Mouse (Mus musculus): ENCODE results near the gene Naglu. TPM values are rescaled to one million over a fixed set of nuclear protein-coding genes. Genes with fewer than 3 reads are reported as not detected.
A peak's percentile ranks its signal among the peaks of the same experiment; 100 is the strongest.

The Naglu gene
- polyA plus RNA-seq, 1 experiment from 2014 or later: 6.9 TPM

GRCm38 (mm10) chr11:101087682-101088055, 17.9 kb downstream of the Naglu start:
- Histone ChIP-seq H3K4me3 (ENCODE audit: low read depth, low read length) (peak overlapping the region; percentile 83), H3K27ac (ENCODE audit: low read depth, low read length) (no peak overlapping the region; the same call in 1 of the 2 replicates), H3K36me3 (ENCODE audit: control insufficient read depth, insufficient read depth, low read length) (peaks cover 14% of the 10 kb centered on the region), H3K4me1 (replicated peaks; ENCODE audit: control insufficient read depth, insufficient read depth, low read length) (peaks cover 21% of the 10 kb centered on the region), H3K9me3 (ENCODE audit: control insufficient read depth, low read length) (no peaks in the 10 kb centered on the region), H3K4me2 (ENCODE audit: low read depth, low read length, severe bottlenecking) (peak overlapping the region; percentile 93), H3K9ac (ENCODE audit: low read length) (peak overlapping the region; percentile 74), H3K27me3 (ENCODE audit: control insufficient read depth, insufficient read depth, low read length) (no peaks in the 10 kb centered on the region)
- WGBS: 8% methylated on average over 8 of the region's 8 CpGs
- DNase-seq (ENCODE audit: low spot score): no peak
- ATAC-seq (replicated peaks; ENCODE audit: low FRiP score): no peak

GRCm38 (mm10) chr11:101089931-101090330, 20.1 kb downstream of the Naglu start:
- peaks cover 16% of the 10 kb centered on the region for H3K4me1 ChIP-seq (replicated peaks; ENCODE audit: control insufficient read depth, insufficient read depth, low read length)
- WGBS: 78% methylated on average over 1 of the region's 1 CpGs
- DNase-seq (ENCODE audit: low spot score): no peak
- H3K36me3 ChIP-seq (ENCODE audit: control insufficient read depth, insufficient read depth, low read length): peaks cover 15% of the 10 kb centered on the region
- no peak for ATAC-seq (replicated peaks; ENCODE audit: low FRiP score)
- no peak overlapping the region for H3K4me2 ChIP-seq (ENCODE audit: low read depth, low read length, severe bottlenecking)
- H3K9ac ChIP-seq (ENCODE audit: low read length): no peak overlapping the region
- no peaks in the 10 kb centered on the region for H3K27me3 ChIP-seq (ENCODE audit: control insufficient read depth, insufficient read depth, low read length)
- H3K9me3 ChIP-seq (ENCODE audit: control insufficient read depth, low read length): no peaks in the 10 kb centered on the region
- H3K4me3 ChIP-seq (ENCODE audit: low read depth, low read length): no peak overlapping the region
- H3K27ac ChIP-seq (ENCODE audit: low read depth, low read length): no peak overlapping the region

DNA sequence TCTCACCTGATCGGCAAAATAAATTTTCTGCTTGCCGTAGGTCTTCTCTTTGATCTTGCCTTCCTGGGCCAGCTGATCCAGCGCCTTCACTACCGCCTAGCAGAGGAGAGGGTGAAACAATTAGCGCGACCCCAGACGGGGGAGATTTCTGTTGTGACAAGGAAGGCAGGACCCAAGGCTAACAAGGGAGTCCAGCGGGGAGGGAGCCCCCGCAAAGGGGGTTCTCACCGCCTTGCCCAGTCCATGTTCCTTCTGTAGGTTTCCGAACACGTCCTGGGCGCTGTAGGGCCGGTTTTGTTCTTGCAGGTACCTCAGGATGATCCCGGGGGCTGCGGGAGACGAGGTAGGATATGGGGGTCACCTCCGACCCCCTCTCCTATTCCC, 25.1 kb downstream of the Naglu start:
- peak overlapping the region; percentile 80; the same call in 1 of the 2 replicates for H3K27ac ChIP-seq (ENCODE audit: low read depth, low read length)
- H3K9ac ChIP-seq (ENCODE audit: low read length): peak overlapping the region; percentile 89
- no peaks in the 10 kb centered on the region for H3K4me1 ChIP-seq (replicated peaks; ENCODE audit: control insufficient read depth, insufficient read depth, low read length)
- H3K4me2 ChIP-seq (ENCODE audit: low read depth, low read length, severe bottlenecking): peak overlapping the region; percentile 89
- no peak for DNase-seq (ENCODE audit: low spot score)
- WGBS: 1% methylated on average over 18 of the region's 18 CpGs
- H3K4me3 ChIP-seq (ENCODE audit: low read depth, low read length): peak overlapping the region; percentile 70
- H3K36me3 ChIP-seq (ENCODE audit: control insufficient read depth, insufficient read depth, low read length): peaks cover 17% of the 10 kb centered on the region
- no peak; the same call in 1 of the 2 replicates for ATAC-seq (replicated peaks; ENCODE audit: low FRiP score)
- H3K9me3 ChIP-seq (ENCODE audit: control insufficient read depth, low read length): no peaks in the 10 kb centered on the region
- no peaks in the 10 kb centered on the region for H3K27me3 ChIP-seq (ENCODE audit: control insufficient read depth, insufficient read depth, low read length)

DNA sequence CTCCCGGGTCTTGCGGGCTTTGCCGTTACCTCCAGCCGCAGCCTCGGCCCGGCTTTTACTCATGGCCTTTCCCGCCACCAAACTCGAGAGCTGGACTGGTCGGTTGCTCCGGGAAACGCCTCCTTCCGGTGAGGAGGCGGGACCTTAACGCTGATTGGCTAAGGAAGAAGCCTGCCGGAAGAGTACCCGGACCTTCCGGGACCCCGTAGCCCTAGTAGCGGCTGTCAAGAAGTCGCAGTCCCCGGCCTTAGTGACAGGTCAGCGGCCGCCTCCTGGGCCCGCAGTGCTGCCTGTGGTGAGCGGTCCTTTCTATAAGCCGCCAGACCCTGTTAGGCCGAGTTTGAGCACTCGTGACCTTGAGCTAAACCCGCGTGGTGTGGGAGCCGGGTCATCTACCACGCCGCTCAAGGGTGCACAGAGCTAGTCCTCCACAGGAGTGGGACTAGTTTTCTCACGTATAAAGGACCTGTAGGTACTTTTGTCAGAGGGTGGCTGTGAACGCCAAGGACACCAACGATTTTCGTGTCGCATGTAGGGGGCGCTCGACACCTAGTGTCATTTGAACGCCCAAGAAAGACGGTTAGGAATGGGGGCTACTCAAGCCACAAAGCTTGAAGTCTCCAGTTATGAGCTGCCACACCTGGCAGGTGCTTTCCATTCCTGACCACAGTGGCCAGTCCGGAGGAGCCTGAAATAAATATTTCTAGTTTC, 25.7 kb downstream of the Naglu start, which contains the start of gene Psmc3ip:
Gene Psmc3ip (minus strand): TSS at position 123 of the 711 bp plus-strand sequence.
- Histone ChIP-seq H3K9ac (ENCODE audit: low read length) (peak within 1 kb of the TSS; percentile 89), H3K4me1 (replicated peaks; ENCODE audit: control insufficient read depth, insufficient read depth, low read length) (no peaks in the 10 kb centered on the region), H3K4me3 (ENCODE audit: low read depth, low read length) (peak within 1 kb of the TSS; percentile 70), H3K36me3 (ENCODE audit: control insufficient read depth, insufficient read depth, low read length) (peaks cover 17% of the 10 kb centered on the region), H3K27me3 (ENCODE audit: control insufficient read depth, insufficient read depth, low read length) (no peaks in the 10 kb centered on the region), H3K9me3 (ENCODE audit: control insufficient read depth, low read length) (no peaks in the 10 kb centered on the region), H3K27ac (ENCODE audit: low read depth, low read length) (peak within 1 kb of the TSS; percentile 80), H3K4me2 (ENCODE audit: low read depth, low read length, severe bottlenecking) (peak within 1 kb of the TSS; percentile 89)
- ATAC-seq (replicated peaks; ENCODE audit: low FRiP score): peak; percentile 96
- WGBS: 1% methylated on average over 43 of the region's 43 CpGs
- peak; percentile 95 for DNase-seq (ENCODE audit: low spot score)

DNA sequence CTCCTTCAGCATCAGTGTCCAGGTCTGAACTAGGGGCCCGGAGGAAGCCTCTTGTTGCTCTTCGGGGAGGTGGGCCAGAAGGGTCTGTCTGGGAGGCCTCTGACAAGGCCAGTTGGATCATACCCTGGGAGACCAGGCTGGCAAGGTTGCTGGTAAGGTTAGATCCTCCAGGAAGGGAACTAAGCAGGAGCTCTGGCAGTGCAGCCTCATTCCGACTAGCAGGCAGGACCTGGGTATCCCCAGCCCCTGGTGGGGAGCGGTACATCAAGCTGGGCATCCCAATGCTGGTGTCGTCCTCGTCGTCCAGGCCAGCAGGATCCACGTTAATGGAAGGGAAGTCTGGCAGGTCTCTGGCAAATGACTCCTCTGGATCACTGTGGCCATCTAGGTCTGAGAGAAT, 28.4 kb downstream of the Naglu start:
- ATAC-seq (replicated peaks; ENCODE audit: low FRiP score) (no peak), DNase-seq (ENCODE audit: low spot score) (no peak)
- no peak overlapping the region for H3K9ac ChIP-seq (ENCODE audit: low read length)
- H3K4me3 ChIP-seq (ENCODE audit: low read depth, low read length): no peak overlapping the region
- H3K4me1 ChIP-seq (replicated peaks; ENCODE audit: control insufficient read depth, insufficient read depth, low read length): no peaks in the 10 kb centered on the region
- 94% methylated on average over 8 of the region's 8 CpGs for WGBS
- no peaks in the 10 kb centered on the region for H3K9me3 ChIP-seq (ENCODE audit: control insufficient read depth, low read length)
- H3K27ac ChIP-seq (ENCODE audit: low read depth, low read length): no peak overlapping the region
- H3K27me3 ChIP-seq (ENCODE audit: control insufficient read depth, insufficient read depth, low read length): no peaks in the 10 kb centered on the region
- no peak overlapping the region for H3K4me2 ChIP-seq (ENCODE audit: low read depth, low read length, severe bottlenecking)
- H3K36me3 ChIP-seq (ENCODE audit: control insufficient read depth, insufficient read depth, low read length): peaks cover 5% of the 10 kb centered on the region

DNA sequence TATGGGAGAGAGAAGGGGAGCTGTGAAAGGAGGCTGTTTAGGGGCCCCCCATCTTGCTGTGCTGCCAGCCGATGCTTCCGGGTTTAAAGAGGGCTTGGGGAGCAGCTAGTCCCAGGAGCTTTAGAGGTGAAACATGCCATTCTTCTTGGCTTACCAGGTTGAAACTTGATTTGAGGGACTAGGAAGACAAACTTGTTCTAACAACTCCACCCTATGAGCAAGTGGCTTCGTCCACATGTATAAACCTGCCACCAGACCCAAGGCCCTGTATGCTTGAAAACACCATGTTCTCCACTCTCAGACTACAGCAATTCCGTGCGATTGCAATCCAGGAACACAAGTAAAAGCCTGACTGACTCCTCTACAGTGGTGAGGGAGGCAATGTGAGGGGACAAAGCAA, 33.2 kb downstream of the Naglu start:
- H3K4me3 ChIP-seq (ENCODE audit: low read depth, low read length): no peak overlapping the region
- WGBS: 93% methylated on average over 5 of the region's 5 CpGs
- H3K27ac ChIP-seq (ENCODE audit: low read depth, low read length): no peak overlapping the region
- H3K9me3 ChIP-seq (ENCODE audit: control insufficient read depth, low read length): no peaks in the 10 kb centered on the region
- no peaks in the 10 kb centered on the region for H3K27me3 ChIP-seq (ENCODE audit: control insufficient read depth, insufficient read depth, low read length)
- no peaks in the 10 kb centered on the region for H3K4me1 ChIP-seq (replicated peaks; ENCODE audit: control insufficient read depth, insufficient read depth, low read length)
- DNase-seq (ENCODE audit: low spot score) (no peak), ATAC-seq (replicated peaks; ENCODE audit: low FRiP score) (no peak)
- no peak overlapping the region for H3K9ac ChIP-seq (ENCODE audit: low read length)
- peaks cover 3% of the 10 kb centered on the region for H3K36me3 ChIP-seq (ENCODE audit: control insufficient read depth, insufficient read depth, low read length)
- no peak overlapping the region for H3K4me2 ChIP-seq (ENCODE audit: low read depth, low read length, severe bottlenecking)

DNA sequence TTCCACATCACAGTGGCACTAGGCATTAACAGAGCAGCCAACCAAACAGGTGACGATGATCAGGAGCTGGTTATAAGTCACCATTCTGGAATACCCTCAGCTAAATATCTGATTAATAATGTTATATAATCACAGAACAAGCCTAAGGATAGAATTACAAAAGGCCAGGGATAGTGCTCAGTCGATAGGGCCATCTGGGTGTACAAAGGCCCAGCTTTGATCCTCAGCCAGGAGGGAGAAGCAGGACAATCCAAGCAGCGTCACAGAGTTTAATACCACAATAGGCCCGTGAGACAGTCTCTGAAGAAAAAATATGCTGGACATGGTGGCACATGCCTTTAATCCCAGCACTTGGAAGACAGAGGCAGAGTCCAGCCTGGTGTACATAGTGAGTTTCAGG, 39.5 kb downstream of the Naglu start:
- 84% methylated on average over 4 of the region's 4 CpGs for WGBS
- no peaks in the 10 kb centered on the region for H3K36me3 ChIP-seq (ENCODE audit: control insufficient read depth, insufficient read depth, low read length)
- DNase-seq (ENCODE audit: low spot score) (no peak), ATAC-seq (replicated peaks; ENCODE audit: low FRiP score) (no peak)
- H3K4me1 ChIP-seq (replicated peaks; ENCODE audit: control insufficient read depth, insufficient read depth, low read length): no peaks in the 10 kb centered on the region
- no peaks in the 10 kb centered on the region for H3K27me3 ChIP-seq (ENCODE audit: control insufficient read depth, insufficient read depth, low read length)
- no peak overlapping the region for H3K9ac ChIP-seq (ENCODE audit: low read length)
- no peak overlapping the region for H3K4me2 ChIP-seq (ENCODE audit: low read depth, low read length, severe bottlenecking)
- no peak overlapping the region for H3K27ac ChIP-seq (ENCODE audit: low read depth, low read length)
- no peak overlapping the region for H3K4me3 ChIP-seq (ENCODE audit: low read depth, low read length)
- no peaks in the 10 kb centered on the region for H3K9me3 ChIP-seq (ENCODE audit: control insufficient read depth, low read length)

GRCm38 (mm10) chr11:101110708-101111107, 40.9 kb downstream of the Naglu start:
- 76% methylated on average over 5 of the region's 5 CpGs for WGBS
- no peaks in the 10 kb centered on the region for H3K9me3 ChIP-seq (ENCODE audit: control insufficient read depth, low read length)
- no peaks in the 10 kb centered on the region for H3K27me3 ChIP-seq (ENCODE audit: control insufficient read depth, insufficient read depth, low read length)
- ATAC-seq (replicated peaks; ENCODE audit: low FRiP score): no peak
- no peak overlapping the region for H3K27ac ChIP-seq (ENCODE audit: low read depth, low read length)
- peaks cover 2% of the 10 kb centered on the region; the same call in 1 of the 2 replicates for H3K4me1 ChIP-seq (replicated peaks; ENCODE audit: control insufficient read depth, insufficient read depth, low read length)
- no peaks in the 10 kb centered on the region for H3K36me3 ChIP-seq (ENCODE audit: control insufficient read depth, insufficient read depth, low read length)
- DNase-seq (ENCODE audit: low spot score): no peak
- H3K4me2 ChIP-seq (ENCODE audit: low read depth, low read length, severe bottlenecking): no peak overlapping the region
- H3K9ac ChIP-seq (ENCODE audit: low read length): no peak overlapping the region
- no peak overlapping the region for H3K4me3 ChIP-seq (ENCODE audit: low read depth, low read length)

DNA sequence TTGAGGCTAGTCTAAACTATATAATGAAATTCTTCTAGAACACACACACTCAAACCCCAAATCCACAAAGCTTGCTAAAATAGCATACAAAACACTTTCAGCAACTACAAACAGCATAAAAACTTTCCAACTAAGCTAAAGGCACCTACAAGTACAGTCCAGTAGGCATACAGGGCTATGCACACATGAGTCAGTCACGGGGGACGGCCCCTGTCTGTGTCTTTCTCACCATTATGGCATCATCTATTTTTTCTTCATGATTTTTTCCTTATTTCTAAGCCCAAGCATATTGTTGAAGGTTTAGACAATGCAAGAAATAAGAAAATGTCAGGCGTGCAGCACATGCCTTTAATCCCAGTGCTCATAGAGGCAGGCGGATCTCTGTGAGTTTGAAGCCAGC, 41.4 kb downstream of the Naglu start:
- no peak overlapping the region for H3K4me2 ChIP-seq (ENCODE audit: low read depth, low read length, severe bottlenecking)
- no peaks in the 10 kb centered on the region for H3K9me3 ChIP-seq (ENCODE audit: control insufficient read depth, low read length)
- no peak overlapping the region for H3K27ac ChIP-seq (ENCODE audit: low read depth, low read length)
- DNase-seq (ENCODE audit: low spot score) (no peak), ATAC-seq (replicated peaks; ENCODE audit: low FRiP score) (no peak)
- H3K27me3 ChIP-seq (ENCODE audit: control insufficient read depth, insufficient read depth, low read length): no peaks in the 10 kb centered on the region
- H3K9ac ChIP-seq (ENCODE audit: low read length): no peak overlapping the region
- 90% methylated on average over 4 of the region's 4 CpGs for WGBS
- no peaks in the 10 kb centered on the region for H3K36me3 ChIP-seq (ENCODE audit: control insufficient read depth, insufficient read depth, low read length)
- peaks cover 6% of the 10 kb centered on the region; the same call in 1 of the 2 replicates for H3K4me1 ChIP-seq (replicated peaks; ENCODE audit: control insufficient read depth, insufficient read depth, low read length)
- no peak overlapping the region for H3K4me3 ChIP-seq (ENCODE audit: low read depth, low read length)

Data from forebrain, embryonic 11.5 days (tissue).